Mouse (Mus musculus) liver, embryonic 16.5 days (tissue): Measurements from ENCODE around the gene Ces5a. TPM values are rescaled to one million over a fixed set of nuclear protein-coding genes. Genes with fewer than 3 reads are reported as not detected.

Source experiments
- ATAC-seq: fragments of 200-750 bp; cut with Nextera tagmentation; 2 replicates; pipeline ENCODE4 v1.8.0; 2017; ENCODE audit warnings: low read depth, mild to moderate bottlenecking, moderate number of reproducible peaks, moderate library complexity
- H3K27ac ChIP-seq: fragments of 300-500 bp; sonication (generic); 2 replicates; pipeline ENCODE4 v1.5.1; 2014; ENCODE audit warnings: mild to moderate bottlenecking, low read length
- H3K27me3 ChIP-seq: fragments of 300-500 bp; sonication (generic); 2 replicates; pipeline ENCODE4 v1.6.1; 2014; ENCODE audit warnings: low read depth, low read length, mixed read lengths; ENCODE audit not compliant: control insufficient read depth, insufficient read depth
- H3K36me3 ChIP-seq: fragments of 300-500 bp; sonication (generic); 2 replicates; pipeline ENCODE4 v1.6.1; 2014; ENCODE audit warnings: mild to moderate bottlenecking; ENCODE audit not compliant: control insufficient read depth, insufficient read depth
- H3K4me1 ChIP-seq: fragments of 300-500 bp; sonication (generic); 2 replicates; pipeline ENCODE4 v1.6.1; 2014; ENCODE audit warnings: low read depth, low read length, mixed read lengths; ENCODE audit not compliant: control insufficient read depth
- H3K4me2 ChIP-seq: fragments of 300-500 bp; sonication (generic); 2 replicates; pipeline ENCODE4 v1.6.1; 2014; ENCODE audit warnings: low read depth, low read length, mixed read lengths
- H3K4me3 ChIP-seq: fragments of 300-500 bp; sonication (generic); 2 replicates; pipeline ENCODE4 v1.5.1; 2014; ENCODE audit warnings: low read depth, mild to moderate bottlenecking, low read length
- H3K9ac ChIP-seq: fragments of 300-500 bp; sonication (generic); 2 replicates; pipeline ENCODE4 v1.6.1; 2014; ENCODE audit warnings: low read depth, low read length
- H3K9me3 ChIP-seq: fragments of 300-500 bp; sonication (generic); replicated peaks from 2 replicates; pipeline ENCODE4 v1.6.1; 2016; ENCODE audit warnings: low read length; ENCODE audit not compliant: control insufficient read depth
- WGBS: fragments of 180-500 bp; shearing (Covaris S2); extraction: QIAGEN DNeasy Blood & Tissue Kit; methylation state at CpG from one replicate; pipeline ENCODE4 v1.1.7; 2014; ENCODE audit not compliant: insufficient replicate concordance; 5-methylcytosine and 5-hydroxymethylcytosine counted together
- polyA plus RNA-seq: library from polyadenylated mRNA; unstranded; fragments of >200 nt; fragmentation: Nextera tagmentation; extraction: Ambion mirVana; gene quantifications from 2 replicates; pipeline ENCODE4 v1.2.1, GENCODE M21; 2015

Ces5a gene
- polyA plus RNA-seq, 1 experiment from 2014 or later, result not detected

DNA sequence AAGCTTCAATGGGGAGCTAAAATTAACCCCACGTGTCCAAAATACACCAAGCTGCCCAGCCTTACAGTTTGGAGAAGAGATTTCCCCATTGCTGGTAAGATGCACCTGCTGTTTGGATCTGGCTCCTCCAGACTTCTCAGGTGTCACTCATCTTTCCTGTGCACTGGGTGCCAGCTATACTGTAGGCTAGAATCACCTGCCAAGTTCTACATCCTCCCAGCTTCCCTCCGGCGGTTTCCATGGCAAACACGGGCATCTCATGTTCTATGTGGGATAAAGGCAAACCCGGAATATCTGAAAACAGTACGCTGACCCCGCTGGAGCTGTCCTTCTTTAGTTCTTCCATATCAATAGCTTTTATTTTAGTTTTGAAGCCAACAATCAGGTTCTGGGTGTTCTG, 27.9 kb upstream of the Ces5a start:
- H3K27ac ChIP-seq, result no peak overlapping the region
- H3K27me3 ChIP-seq, result no peaks in the 10 kb centered on the region
- H3K4me3 ChIP-seq, result no peak overlapping the region
- H3K4me1 ChIP-seq, result no peaks in the 10 kb centered on the region
- H3K4me2 ChIP-seq, result no peak overlapping the region
- ATAC-seq, result no peak
- H3K9me3 ChIP-seq, result no peaks in the 10 kb centered on the region
- no peaks in the 10 kb centered on the region for H3K36me3 ChIP-seq
- WGBS, result 71% methylated on average over 7 of the region's 7 CpGs
- H3K9ac ChIP-seq, result no peak overlapping the region

DNA sequence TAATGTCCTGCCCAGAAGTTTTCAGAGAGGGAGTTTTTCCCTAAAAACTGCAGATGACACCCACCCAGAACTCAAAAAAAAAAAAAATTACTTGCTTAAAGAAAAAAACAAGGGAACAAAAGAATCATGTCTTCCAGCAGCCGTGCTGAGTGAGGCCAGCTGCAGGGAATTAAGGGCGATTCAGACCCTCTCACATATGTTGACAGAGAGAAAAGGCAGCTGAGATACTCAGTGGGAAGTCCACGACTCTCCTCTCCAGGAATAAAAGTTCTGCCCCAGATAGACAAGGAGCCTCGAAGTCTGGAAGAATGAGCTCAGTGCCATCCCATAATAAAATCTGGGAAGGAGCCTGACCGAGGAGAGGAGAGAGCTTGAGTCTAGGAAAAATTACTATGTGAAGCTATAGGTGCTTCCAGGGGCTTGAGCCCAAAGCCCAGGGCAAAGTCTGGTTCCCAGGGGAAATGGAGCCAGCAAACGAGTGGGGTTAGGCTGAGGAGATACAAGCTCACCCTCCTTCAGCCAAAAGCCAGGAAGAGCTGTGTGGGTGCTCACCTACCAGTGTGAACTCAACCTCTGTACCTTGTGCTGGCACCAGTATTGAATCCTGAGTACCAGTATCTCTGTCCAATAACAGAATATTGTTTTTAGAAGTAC, 27.1 kb upstream of the Ces5a start:
- H3K36me3 ChIP-seq, result no peaks in the 10 kb centered on the region
- 27% methylated on average over 6 of the region's 6 CpGs for WGBS
- no peak overlapping the region for H3K4me2 ChIP-seq
- no peaks in the 10 kb centered on the region for H3K9me3 ChIP-seq
- no peak overlapping the region for H3K9ac ChIP-seq
- H3K4me1 ChIP-seq, result no peaks in the 10 kb centered on the region
- no peak overlapping the region for H3K4me3 ChIP-seq
- H3K27me3 ChIP-seq, result no peaks in the 10 kb centered on the region
- no peak for ATAC-seq
- no peak overlapping the region for H3K27ac ChIP-seq

DNA sequence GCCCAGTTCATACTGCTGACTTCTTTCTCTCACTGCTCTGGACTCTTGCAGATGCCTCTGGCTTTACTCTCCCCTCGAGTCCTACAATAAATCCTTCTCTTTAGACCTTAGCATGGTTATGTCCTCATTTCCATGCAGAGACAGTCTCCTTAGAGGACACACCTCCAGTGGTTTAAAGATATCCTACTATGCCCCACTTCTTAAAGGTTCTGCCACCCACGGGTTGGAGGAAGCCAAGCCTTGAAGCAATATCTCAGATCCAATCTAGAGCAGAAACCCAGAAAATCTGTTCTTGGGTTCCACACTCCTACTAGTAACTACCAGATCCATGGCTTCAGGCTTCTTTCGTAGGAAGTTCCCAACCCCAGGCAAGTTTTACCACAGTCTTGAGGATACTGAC, 25.6 kb upstream of the Ces5a start:
- ATAC-seq, result no peak

DNA sequence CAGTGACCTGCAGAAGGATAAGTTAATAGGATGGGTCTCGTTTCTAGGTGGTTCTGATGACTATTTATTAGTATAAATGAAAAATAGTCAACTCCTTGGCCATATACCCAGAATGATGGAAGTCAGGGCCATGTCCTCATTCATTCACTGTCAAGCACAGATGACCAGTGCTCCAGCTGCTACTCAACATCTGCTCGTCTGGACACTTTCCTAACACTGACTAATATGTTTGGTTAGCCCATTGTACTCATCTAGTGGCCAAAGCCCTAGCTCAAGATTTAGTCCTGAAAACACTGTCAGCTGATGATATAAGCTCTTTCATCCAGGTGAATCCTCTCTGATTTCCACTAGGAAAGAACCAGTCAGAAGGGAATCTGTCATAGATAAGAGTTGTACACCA, 24.1 kb upstream of the Ces5a start:
- 25% methylated on average over 2 of the region's 2 CpGs for WGBS
- Histone ChIP-seq H3K9me3 (no peaks in the 10 kb centered on the region), H3K36me3 (no peaks in the 10 kb centered on the region), H3K27me3 (no peaks in the 10 kb centered on the region), H3K4me3 (no peak overlapping the region), H3K4me1 (no peaks in the 10 kb centered on the region), H3K27ac (no peak overlapping the region), H3K9ac (no peak overlapping the region), H3K4me2 (no peak overlapping the region)
- ATAC-seq, result no peak

More for the DNA sequence above, 25.6 kb upstream of the Ces5a start:
- Histone ChIP-seq H3K27ac (no peak overlapping the region), H3K9me3 (no peaks in the 10 kb centered on the region), H3K9ac (no peak overlapping the region), H3K4me2 (no peak overlapping the region), H3K27me3 (no peaks in the 10 kb centered on the region), H3K36me3 (no peaks in the 10 kb centered on the region), H3K4me3 (no peak overlapping the region), H3K4me1 (no peaks in the 10 kb centered on the region)
- WGBS, result 47% methylated on average over 3 of the region's 3 CpGs

DNA sequence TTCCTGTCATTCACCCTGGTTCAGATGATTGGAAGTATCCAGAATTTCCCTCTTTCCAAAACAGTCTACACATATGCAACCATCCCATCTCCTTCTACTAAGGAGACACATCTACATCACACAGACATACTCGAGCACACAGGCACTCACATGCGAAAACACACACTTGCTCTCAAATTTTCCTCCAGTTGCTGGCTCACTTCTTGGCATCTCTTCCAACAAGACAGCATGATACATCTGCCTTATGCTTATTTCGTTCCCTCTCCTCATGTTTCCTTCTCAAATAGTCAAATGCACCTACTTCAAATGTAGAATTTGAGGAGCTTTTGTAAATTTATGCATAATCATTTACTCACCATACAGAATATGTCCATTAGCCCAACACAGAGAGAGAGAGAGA, 33.0 kb downstream of the Ces5a start:
- ATAC-seq, result no peak
- no peaks in the 10 kb centered on the region for H3K27me3 ChIP-seq
- no peak overlapping the region for H3K4me3 ChIP-seq
- no peak overlapping the region for H3K9ac ChIP-seq
- H3K9me3 ChIP-seq, result no peaks in the 10 kb centered on the region
- H3K27ac ChIP-seq, result no peak overlapping the region
- H3K36me3 ChIP-seq, result no peaks in the 10 kb centered on the region
- H3K4me2 ChIP-seq, result no peak overlapping the region
- H3K4me1 ChIP-seq, result no peaks in the 10 kb centered on the region
- 43% methylated on average over 3 of the region's 3 CpGs for WGBS

DNA sequence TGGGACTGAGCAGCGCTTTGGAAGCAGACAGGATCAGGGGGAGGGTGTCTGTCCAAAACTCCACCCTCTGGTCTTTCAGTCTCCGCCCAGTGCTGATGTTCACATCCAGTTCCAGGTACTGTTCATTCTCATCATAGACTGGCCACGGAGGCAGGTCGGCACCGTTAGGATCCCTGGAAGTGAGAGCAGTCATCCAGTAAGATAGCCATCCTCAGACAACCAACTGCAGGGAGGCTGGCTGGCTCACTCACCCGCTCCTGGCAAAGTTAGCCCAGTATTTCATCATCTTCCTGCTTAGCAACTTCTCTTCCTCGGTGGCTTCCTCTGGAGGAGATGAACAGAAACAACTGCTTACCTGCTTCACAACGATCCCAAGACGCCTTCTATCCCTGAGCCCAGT, 36.2 kb downstream of the Ces5a start:
- Histone ChIP-seq H3K9ac (no peak overlapping the region), H3K4me3 (no peak overlapping the region), H3K4me2 (no peak overlapping the region), H3K4me1 (no peaks in the 10 kb centered on the region), H3K27ac (no peak overlapping the region), H3K27me3 (no peaks in the 10 kb centered on the region), H3K9me3 (no peaks in the 10 kb centered on the region), H3K36me3 (no peaks in the 10 kb centered on the region)
- ATAC-seq, result no peak
- 34% methylated on average over 9 of the region's 9 CpGs for WGBS

DNA sequence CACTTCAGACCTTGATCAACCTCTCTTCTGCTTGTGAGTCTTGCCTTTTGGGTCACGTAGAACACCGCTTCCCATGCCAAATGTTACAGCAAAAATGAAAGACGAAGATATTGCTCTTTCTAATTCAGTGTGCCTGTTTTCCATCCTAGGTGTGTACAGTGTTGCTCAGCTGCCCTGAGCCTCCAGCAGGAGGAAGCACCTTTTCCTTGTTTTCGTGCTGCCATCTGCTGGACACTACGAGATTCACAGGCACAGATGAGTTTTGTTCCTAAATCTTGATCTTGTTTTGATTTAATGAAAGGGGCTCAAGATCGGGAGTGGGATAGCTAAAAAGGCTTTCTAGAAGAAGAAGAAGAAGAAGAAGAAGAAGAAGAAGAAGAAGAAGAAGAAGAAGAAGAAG, 40.3 kb downstream of the Ces5a start:
- no peaks in the 10 kb centered on the region for H3K9me3 ChIP-seq
- H3K27me3 ChIP-seq, result no peaks in the 10 kb centered on the region
- ATAC-seq, result no peak
- H3K9ac ChIP-seq, result no peak overlapping the region
- no peaks in the 10 kb centered on the region for H3K36me3 ChIP-seq
- H3K4me1 ChIP-seq, result no peaks in the 10 kb centered on the region
- no peak overlapping the region for H3K27ac ChIP-seq
- no peak overlapping the region for H3K4me3 ChIP-seq
- 12% methylated on average over 6 of the region's 6 CpGs for WGBS
- no peak overlapping the region for H3K4me2 ChIP-seq

DNA sequence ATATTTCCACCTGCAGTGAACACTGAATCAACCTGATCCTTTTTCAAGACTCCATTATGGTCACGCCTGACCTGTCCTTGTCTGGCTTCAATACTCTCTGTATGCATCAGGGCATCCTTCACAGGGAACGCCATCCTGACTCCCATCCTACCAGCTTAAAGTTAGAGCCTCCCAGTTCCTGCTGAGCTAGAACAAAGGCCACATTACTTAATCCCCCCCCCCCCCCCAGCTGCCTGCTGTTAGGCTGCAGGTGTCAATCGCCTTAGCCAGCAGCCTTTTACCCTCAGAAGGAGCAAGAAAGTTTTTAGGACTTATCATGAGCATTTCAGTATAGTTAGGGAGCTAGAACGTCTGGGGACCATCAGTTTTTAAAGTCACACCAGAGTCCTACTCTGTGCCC, 46.9 kb downstream of the Ces5a start:
- Histone ChIP-seq H3K4me2 (no peak overlapping the region), H3K27ac (no peak overlapping the region), H3K27me3 (no peaks in the 10 kb centered on the region), H3K9ac (no peak overlapping the region), H3K4me3 (no peak overlapping the region), H3K36me3 (no peaks in the 10 kb centered on the region), H3K4me1 (no peaks in the 10 kb centered on the region), H3K9me3 (no peaks in the 10 kb centered on the region)
- ATAC-seq, result no peak
- WGBS, result 20% methylated on average over 4 of the region's 4 CpGs

DNA sequence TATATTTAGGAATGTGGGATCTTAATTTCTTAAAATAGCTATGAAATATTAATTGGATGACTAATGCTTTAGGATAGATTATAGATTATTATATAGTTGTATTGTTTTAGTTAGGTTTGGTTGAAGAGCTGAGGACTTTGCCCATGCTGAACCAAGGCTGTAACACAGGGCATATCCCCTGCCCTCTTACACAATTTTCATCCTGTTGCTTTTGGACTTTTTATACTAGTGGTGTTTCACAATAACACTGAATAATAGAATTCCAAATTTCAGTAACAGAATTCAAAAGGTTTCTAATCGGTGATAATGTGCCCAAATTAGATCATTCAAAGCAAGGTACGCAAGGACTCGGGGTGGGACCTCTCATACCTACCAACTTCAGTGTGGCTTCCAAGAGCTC, 57.4 kb downstream of the Ces5a start:
- Histone ChIP-seq H3K4me3 (no peak overlapping the region), H3K4me2 (no peak overlapping the region), H3K27ac (no peak overlapping the region), H3K27me3 (no peaks in the 10 kb centered on the region), H3K9ac (no peak overlapping the region), H3K36me3 (no peaks in the 10 kb centered on the region), H3K4me1 (no peaks in the 10 kb centered on the region), H3K9me3 (no peaks in the 10 kb centered on the region)
- no peak for ATAC-seq
- WGBS, result 79% methylated on average over 3 of the region's 3 CpGs
